In genomic region chr14:49226986-49227385, GRCm38 (mm10) we compare ENCODE assay signal across 16 mouse cellular contexts. TPM values are rescaled to one million over a fixed set of nuclear protein-coding genes. Genes with fewer than 3 reads are reported as not detected.
DNase-seq lines count a peak whose midpoint lies in the region; ATAC-seq lines count a peak whose summit lies in the region.
"Had no signal": no experiment of that assay in that cellular context is flagged by ENCODE, and none has a peak within 500 bp of the region (broad histone marks: within the 10 kb centered on the region; RNA-seq: fewer than 3 reads in every experiment).

No protein-coding gene starts in this region.

- DNase-seq in cerebellum, adult 18-20 months: peak; percentile 29
- DNase-seq in layer of hippocampus, postnatal 10 days (ENCODE audit: low spot score in 2 of 2): peak; percentile 12 to 20
- no peak for DNase-seq in layer of hippocampus, postnatal 36 days
- DNase-seq in urinary bladder, postnatal 14 days (ENCODE audit: low spot score): peak; percentile 32
- DNase-seq in urinary bladder, postnatal 25 days (ENCODE audit: low spot score): no peak
- DNase-seq in spleen, adult 18-20 months: no peak
- no peak for DNase-seq in left cerebral cortex, adult 18-20 months (ENCODE audit: low spot score in 2 of 2)
- DNase-seq: B cell, adult 2 months; heart, adult 2 months; kidney, adult 11 months; retina, postnatal 1 day had no signal

- no peak for ATAC-seq in cerebellum, adult (ENCODE audit: insufficient number of reproducible peaks, low FRiP score, low TSS enrichment)

RNA-seq across cellular contexts. Expression of gene ccdc198, which starts 18.3 kb away (rescaled TPM):
- not detected for total RNA-seq in layer of hippocampus, postnatal 10 days (2021)
- total RNA-seq in layer of hippocampus, postnatal 36 days (2021): not detected
- not detected for total RNA-seq in left cerebral cortex, adult 18-20 months (2021)
- total RNA-seq: ES-E14; heart, adult 2 months; heart, postnatal 25 days; layer of hippocampus, adult 18-20 months; left cerebral cortex, postnatal 25 days had no signal

RNA-seq across cellular contexts. Expression of gene Naa30, which starts 55.0 kb away (rescaled TPM):
- 10 to 100 TPM; 36.5 to 36.9 TPM for total RNA-seq in layer of hippocampus, postnatal 10 days (2021)
- 10 to 100 TPM; 35.9 to 42.6 TPM for total RNA-seq in layer of hippocampus, postnatal 36 days (2021)
- 10 to 100 TPM; 37.1 to 40.1 TPM for total RNA-seq in left cerebral cortex, adult 18-20 months (2021)

Comparison
In these comparisons a context has a peak if more than half of its experiments do, and no peak if none do; other contexts are left out.
1. DNase-seq: peak in cerebellum, adult 18-20 months (2 of 2), layer of hippocampus, postnatal 10 days (2 of 2) and urinary bladder, postnatal 14 days (single experiment); none in layer of hippocampus, postnatal 36 days (0 of 2), urinary bladder, postnatal 25 days (single experiment), spleen, adult 18-20 months (0 of 2) and left cerebral cortex, adult 18-20 months (0 of 2).